Mouse (Mus musculus): ENCODE results near the gene Slc16a14. TPM values are rescaled to one million over a fixed set of nuclear protein-coding genes. Genes with fewer than 3 reads are reported as not detected.

Slc16a14 gene
- total and polyA plus RNA-seq, 3 experiments = 0.10 to 0.13 TPM; not detected in 1

GRCm38 (mm10) chr1:84947390-84947789, 12.5 kb upstream of the Slc16a14 start:
- Histone ChIP-seq H3K4me1 (ENCODE audit: control insufficient read depth in 1 of 2, insufficient read depth in 2 of 2) (no peaks in the 10 kb centered on the region; a peak in 1 of 4 replicates), H3K27me3 (replicated peaks) (no peaks in the 10 kb centered on the region), H3K4me3 (replicated peaks in 1 of 3; ENCODE audit: low read depth in 2 of 3, low read length in 2 of 3, poor library complexity in 1 of 3) (no peak overlapping the region), H3K79me2 (replicated peaks; ENCODE audit: control insufficient read depth, extremely low read depth, insufficient read depth, poor library complexity, severe bottlenecking) (no peaks in the 10 kb centered on the region), H3K9me3 (replicated peaks; ENCODE audit: low read length) (peaks cover 3% of the 10 kb centered on the region), H3K27ac (ENCODE audit: insufficient read depth, low read depth) (no peak overlapping the region), H3K9ac (ENCODE audit: insufficient read depth, low read depth) (no peak overlapping the region), H3K4me2 (ENCODE audit: insufficient read depth, low read depth, poor library complexity, severe bottlenecking) (no peak overlapping the region), H3K36me3 (replicated peaks in 1 of 2; ENCODE audit: control insufficient read depth in 1 of 2, insufficient read depth in 1 of 2, low read length in 1 of 2) (no peaks in the 10 kb centered on the region)
- TF ChIP-seq RAD21 (IDR thresholded peaks at IDR 0.05; ENCODE audit: low read depth, low read length) (no peak), RCOR1 (conservative IDR thresholded peaks at IDR 0.05; ENCODE audit: low read depth, low read length) (no peak), ZC3H11A (IDR thresholded peaks at IDR 0.05; ENCODE audit: low read depth, low read length) (no peak)
- DNase-seq (ENCODE audit: extremely low read depth) = no peak
- in situ Hi-C loops (cut with MboI; ENCODE audit: low pct_ligation_motif_present, low pct_unique_long_range_greater_than_20kb, low sequenced_read_pairs) (no loop called here), dilution Hi-C loops (cut with MboI; ENCODE audit: extremely low pct_ligation_motif_present, extremely low pct_unique_long_range_greater_than_20kb, low sequenced_read_pairs) (no loop called here)

GRCm38 (mm10) chr1:84945950-84946349, 11.0 kb upstream of the Slc16a14 start:
- Histone ChIP-seq H3K4me1 (ENCODE audit: control insufficient read depth in 1 of 2, insufficient read depth in 2 of 2) (no peaks in the 10 kb centered on the region; a peak in 1 of 4 replicates), H3K4me3 (replicated peaks in 1 of 3; ENCODE audit: low read depth in 2 of 3, low read length in 2 of 3, poor library complexity in 1 of 3) (no peak overlapping the region), H3K9ac (ENCODE audit: insufficient read depth, low read depth) (no peak overlapping the region), H3K27me3 (replicated peaks) (no peaks in the 10 kb centered on the region), H3K27ac (ENCODE audit: insufficient read depth, low read depth) (no peak overlapping the region), H3K36me3 (replicated peaks in 1 of 2; ENCODE audit: control insufficient read depth in 1 of 2, insufficient read depth in 1 of 2, low read length in 1 of 2) (no peaks in the 10 kb centered on the region), H3K4me2 (ENCODE audit: insufficient read depth, low read depth, poor library complexity, severe bottlenecking) (no peak overlapping the region), H3K79me2 (replicated peaks; ENCODE audit: control insufficient read depth, extremely low read depth, insufficient read depth, poor library complexity, severe bottlenecking) (no peaks in the 10 kb centered on the region), H3K9me3 (replicated peaks; ENCODE audit: low read length) (no peaks in the 10 kb centered on the region)
- in situ Hi-C loops (cut with MboI; ENCODE audit: low pct_ligation_motif_present, low pct_unique_long_range_greater_than_20kb, low sequenced_read_pairs) (no loop called here), dilution Hi-C loops (cut with MboI; ENCODE audit: extremely low pct_ligation_motif_present, extremely low pct_unique_long_range_greater_than_20kb, low sequenced_read_pairs) (no loop called here)
- TF ChIP-seq SMC3 (IDR thresholded peaks at IDR 0.05; ENCODE audit: low read depth, low read length) (no peak), ZC3H11A (IDR thresholded peaks at IDR 0.05; ENCODE audit: low read depth, low read length) (no peak), ZNF384 (IDR thresholded peaks at IDR 0.05; ENCODE audit: low read depth, low read length) (no peak), CHD1 (IDR thresholded peaks at IDR 0.05; ENCODE audit: low read depth, low read length) (no peak), MAZ (IDR thresholded peaks at IDR 0.05; ENCODE audit: low read depth, low read length) (no peak), TBP (conservative IDR thresholded peaks at IDR 0.05; ENCODE audit: low read depth, low read length) (no peak), JUND (conservative IDR thresholded peaks at IDR 0.05; ENCODE audit: low read depth, low read length) (no peak), CHD2 (IDR thresholded peaks at IDR 0.05; ENCODE audit: low read length) (no peak), MEF2A (IDR thresholded peaks at IDR 0.05; ENCODE audit: borderline replicate concordance, low read depth, low read length) (no peak), CTCF (conservative IDR thresholded peaks at IDR 0.05 in 1 of 2, IDR thresholded peaks at IDR 0.05 in 1 of 2; ENCODE audit: low read depth in 2 of 2, low read length in 2 of 2) (no peak), E2F4 (IDR thresholded peaks at IDR 0.05; ENCODE audit: insufficient replicate concordance, low read depth, low read length) (no peak), MXI1 (IDR thresholded peaks at IDR 0.05; ENCODE audit: low read depth, low read length) (no peak), RCOR1 (conservative IDR thresholded peaks at IDR 0.05; ENCODE audit: low read depth, low read length) (no peak), MAX (IDR thresholded peaks at IDR 0.05; ENCODE audit: low read length) (no peak), NRF1 (IDR thresholded peaks at IDR 0.05; ENCODE audit: low read depth, low read length) (no peak), PAX5 (IDR thresholded peaks at IDR 0.05; ENCODE audit: low read length) (no peak), MAFK (IDR thresholded peaks at IDR 0.05; ENCODE audit: insufficient replicate concordance, low read length) (no peak), USF1 (IDR thresholded peaks at IDR 0.05; ENCODE audit: low read depth, low read length) (no peak), ETS1 (conservative IDR thresholded peaks at IDR 0.05; ENCODE audit: low read depth, low read length) (no peak)
- no peak for DNase-seq (ENCODE audit: extremely low read depth)

All from CH12.LX (cell line).